8 mouse cellular contexts compared by ENCODE assay signal in genomic region chr11:104510606-104511005, GRCm38 (mm10). TPM values are rescaled to one million over a fixed set of nuclear protein-coding genes. Genes with fewer than 3 reads are reported as not detected.
DNase-seq lines count a peak whose midpoint lies in the region; ATAC-seq lines count a peak whose summit lies in the region.

No protein-coding gene starts in this region.

- no peak for ATAC-seq in cerebellum, adult (ENCODE audit: insufficient number of reproducible peaks, low FRiP score, low TSS enrichment)

- peak; percentile 9 for DNase-seq in cerebellum, adult 9-10 months
- peak; percentile 25 to 39 for DNase-seq in left cerebral cortex, adult 18-20 months (ENCODE audit: low spot score in 2 of 2)
- no peak for DNase-seq in left cerebral cortex, adult 11 months (ENCODE audit: low spot score)
- DNase-seq in R1 (ENCODE audit: low read depth, low spot score): peak; percentile 73
- DNase-seq in heart, postnatal 36 days: peak; percentile 8 to 14
- peak; percentile 44 for DNase-seq in retina, postnatal 1 day
- no peak for DNase-seq in gastrocnemius, postnatal 36 days

- intact Hi-C loops in heart, postnatal 36 days (cut with DNase I): no loop called here
- intact Hi-C loops in gastrocnemius, postnatal 36 days (cut with DNase I): no loop called here

RNA-seq across cellular contexts. Expression of gene Cdc27, which starts 39.8 kb away (rescaled TPM):
- 10 to 100 TPM; 53.2 to 57.8 TPM for total RNA-seq in left cerebral cortex, adult 18-20 months (2021)
- 10 to 100 TPM; 27.2 to 31.1 TPM for total RNA-seq in heart, postnatal 36 days (2021)
- total RNA-seq in gastrocnemius, postnatal 36 days (2021): 10 to 100 TPM; 24.9 to 25.2 TPM

RNA-seq across cellular contexts. Expression of gene Myl4, which starts 39.9 kb away (rescaled TPM):
- 10 to 100 TPM; 16.6 to 17.8 TPM for total RNA-seq in left cerebral cortex, adult 18-20 months (2021)
- total RNA-seq in heart, postnatal 36 days (2021): 100 to 1,000 TPM; 628 to 806 TPM
- 1 to 10 TPM; 5.5 to 6.4 TPM for total RNA-seq in gastrocnemius, postnatal 36 days (2021)

RNA-seq across cellular contexts. Expression of gene Kansl1, which starts 41.9 kb away (rescaled TPM):
- 10 to 100 TPM; 76.1 to 79.7 TPM for total RNA-seq in left cerebral cortex, adult 18-20 months (2021)
- total RNA-seq in heart, postnatal 36 days (2021): 10 to 100 TPM; 27.6 to 31.7 TPM
- 10 to 100 TPM; 18.2 to 21.4 TPM for total RNA-seq in gastrocnemius, postnatal 36 days (2021)

Comparison
In these comparisons a context has a peak if more than half of its experiments do, and no peak if none do; other contexts are left out.
1. DNase-seq: peak in cerebellum, adult 9-10 months (single experiment), left cerebral cortex, adult 18-20 months (2 of 2), R1 (single experiment), heart, postnatal 36 days (2 of 2) and retina, postnatal 1 day (single experiment); none in left cerebral cortex, adult 11 months (single experiment) and gastrocnemius, postnatal 36 days (0 of 2).
2. RNA of gene Myl4, which starts 39.9 kb away (total RNA-seq): 628 to 806 TPM in heart, postnatal 36 days; 16.6 to 17.8 TPM in left cerebral cortex, adult 18-20 months and 5.5 to 6.4 TPM in gastrocnemius, postnatal 36 days; every median in the first group is over 10 times any median in the second.